Mouse (Mus musculus): ENCODE data around the gene Got2.

DNA sequence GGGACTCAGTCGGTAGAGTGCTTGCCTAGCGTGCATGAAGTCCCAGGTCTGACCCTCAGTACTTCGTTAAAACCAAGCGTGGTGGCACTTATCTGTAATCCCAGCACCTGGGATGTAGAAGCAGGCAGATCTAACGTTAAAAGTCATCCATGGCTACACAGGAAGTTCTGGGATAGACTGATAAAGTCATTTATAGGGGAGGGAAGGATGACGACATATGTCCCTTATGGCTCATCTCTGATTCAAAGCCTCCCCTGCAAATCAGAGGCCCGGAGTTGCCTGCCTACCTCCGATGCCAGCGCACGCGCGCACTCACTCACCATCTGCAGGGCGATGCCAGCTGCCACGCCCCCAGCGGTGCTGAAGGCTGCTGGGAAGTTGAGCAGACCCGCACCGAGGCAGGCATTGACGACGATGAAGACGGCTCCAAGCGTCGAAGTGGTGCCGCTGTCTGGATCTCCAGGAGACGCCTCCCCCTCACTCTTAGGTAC lies 40.2 kb downstream of the Got2 start:
- TF ChIP-seq CTCF (IDR thresholded peaks at IDR 0.05; ENCODE audit: borderline replicate concordance, insufficient read depth, low read depth, low read length) (no peak), POLR2A (IDR thresholded peaks at IDR 0.05; ENCODE audit: borderline replicate concordance, insufficient read depth, low read length) (no peak)
